Mouse (Mus musculus) mouse embryonic stem cell (cell line): ENCODE data around the gene Nek2.

ENCODE experiments used
- in situ Hi-C, 2 experiments: fragments of 300-500 bp; cut with MboI; formaldehyde crosslinking; loops; 1 replicate in 1 of 2; 3 replicates in 1 of 2; pipeline ENCODE4 v1.14.3; 2019 to 2020; ENCODE audit warnings: low sequenced_read_pairs in 2 of 2, low pct_unique_long_range_greater_than_20kb in 1 of 2, mixed read lengths in 1 of 2; ENCODE audit not compliant: unreplicated experiment in 1 of 2

Gene Nek2

GRCm38 (mm10) chr1:191878518-191878921 lies 57.3 kb downstream of the Nek2 start:
- in situ Hi-C loops, result no loop called here

DNA sequence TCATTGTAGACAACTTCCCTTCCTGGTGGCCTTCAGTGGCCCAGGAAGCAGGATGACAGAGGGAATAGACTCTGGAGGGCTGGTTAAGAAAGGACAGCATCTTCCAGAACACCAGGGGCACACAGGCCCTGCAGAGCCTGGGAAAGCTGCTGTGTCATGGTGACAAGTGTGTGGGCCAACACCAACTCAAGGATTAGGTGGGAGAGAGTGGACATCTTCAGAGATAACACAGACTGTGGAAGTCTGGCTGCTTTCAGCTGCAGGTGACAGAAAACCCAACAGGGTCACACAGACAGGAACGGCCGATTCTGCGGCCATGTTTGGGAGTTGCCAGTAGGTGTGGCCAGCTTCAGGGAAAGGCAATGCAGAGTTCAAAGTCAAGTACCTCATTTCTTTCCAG lies 59.0 kb downstream of the Nek2 start:
- in situ Hi-C loops, result no loop called here

DNA sequence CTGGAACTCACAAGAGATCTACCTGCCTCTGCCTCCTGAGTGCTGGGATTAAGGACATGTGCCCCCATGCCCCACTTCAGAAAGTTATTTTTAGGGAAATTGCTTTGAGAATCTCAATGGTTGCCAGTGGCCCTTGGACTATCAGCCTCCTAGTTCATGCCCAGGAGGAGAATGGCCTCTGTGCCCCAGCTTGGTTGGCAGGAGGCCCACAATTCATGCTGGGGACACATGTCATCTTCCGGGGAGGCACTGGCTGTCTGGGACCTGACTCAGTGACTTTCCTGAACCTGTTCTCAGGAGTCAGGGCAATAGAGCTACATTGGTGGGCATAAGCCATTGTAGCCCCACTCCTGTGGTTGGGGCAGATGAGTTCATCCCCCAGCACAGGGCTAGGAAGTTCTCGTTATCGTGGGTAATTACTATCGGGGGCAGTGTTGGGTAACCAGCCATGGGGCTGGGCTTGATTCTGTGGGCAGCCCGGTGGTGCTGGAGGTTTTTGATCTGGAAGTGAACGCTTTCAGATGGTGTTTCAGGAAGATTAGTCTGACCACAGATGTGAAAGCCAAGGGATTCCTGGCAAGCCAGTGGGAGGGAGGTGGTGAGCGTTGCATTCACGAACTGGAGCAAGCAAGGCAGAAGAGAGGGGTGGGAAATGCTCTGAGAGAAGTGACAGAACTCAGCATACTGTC lies 59.8 kb downstream of the Nek2 start:
- in situ Hi-C loops, result no loop called here

DNA sequence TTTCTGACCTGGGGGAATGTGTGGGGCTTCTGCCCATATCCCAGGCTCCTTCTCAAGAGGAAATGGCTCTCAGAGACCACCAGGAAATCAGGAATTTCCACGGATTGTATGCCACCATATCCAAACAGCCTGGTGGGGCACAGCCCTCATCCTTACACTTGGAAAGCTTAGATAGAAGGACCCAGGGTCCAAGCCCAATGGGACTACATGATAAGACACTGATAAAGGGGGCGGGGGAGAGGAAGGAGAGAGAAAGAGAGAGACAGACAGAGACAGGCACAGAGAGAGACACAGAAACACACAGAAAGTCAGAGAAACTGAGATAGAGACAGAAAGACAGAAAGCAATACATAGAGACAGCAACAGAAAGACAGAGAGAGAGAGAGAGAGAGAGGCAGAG lies 60.4 kb downstream of the Nek2 start:
- in situ Hi-C loops, result no loop called here
